Mouse (Mus musculus): ENCODE measurements around the gene Pdgfb. TPM values are rescaled to one million over a fixed set of nuclear protein-coding genes. Genes with fewer than 3 reads are reported as not detected.
A peak's percentile ranks its signal among the peaks of the same experiment; 100 is the strongest.

Pdgfb gene
- polyA plus RNA-seq, 1 experiment, result 14.5 TPM

- no peaks in the 10 kb centered on the region; the same call in 1 of the 2 replicates for H3K4me1 ChIP-seq (ENCODE audit: control insufficient read depth, insufficient read depth, insufficient read length)
- H3K27me3 ChIP-seq (ENCODE audit: control insufficient read depth, insufficient read depth, low read length), result no peaks in the 10 kb centered on the region
- TF ChIP-seq CTCF (IDR thresholded peaks at IDR 0.05; ENCODE audit: extremely low read depth, insufficient read depth, insufficient read length, insufficient replicate concordance), result no peak
- TF ChIP-seq POLR2A (IDR thresholded peaks at IDR 0.05; ENCODE audit: low read depth, low read length), result no peak
- 53% methylated on average over 5 of the region's 5 CpGs for WGBS
- H3K36me3 ChIP-seq (ENCODE audit: control insufficient read depth, insufficient read depth, low read length), result no peaks in the 10 kb centered on the region
- no peak overlapping the region for H3K4me3 ChIP-seq (ENCODE audit: extremely low read depth, insufficient read depth, insufficient read length)
- no peak overlapping the region for H3K27ac ChIP-seq (ENCODE audit: insufficient read depth, low read length)
- DNase-seq (ENCODE audit: low read depth in 1 of 2, low spot score in 2 of 2), result no peak
Observed at GRCm38 (mm10) chr15:80047973-80048372, 33.2 kb upstream of the Pdgfb start.

GRCm38 (mm10) chr15:80047242-80047641 lies 32.5 kb upstream of the Pdgfb start:
- no peaks in the 10 kb centered on the region; the same call in 1 of the 2 replicates for H3K4me1 ChIP-seq (ENCODE audit: control insufficient read depth, insufficient read depth, insufficient read length)
- H3K27me3 ChIP-seq (ENCODE audit: control insufficient read depth, insufficient read depth, low read length), result no peaks in the 10 kb centered on the region
- H3K4me3 ChIP-seq (ENCODE audit: extremely low read depth, insufficient read depth, insufficient read length), result no peak overlapping the region
- no peak for DNase-seq (ENCODE audit: low read depth in 1 of 2, low spot score in 2 of 2)
- no peaks in the 10 kb centered on the region for H3K36me3 ChIP-seq (ENCODE audit: control insufficient read depth, insufficient read depth, low read length)
- no peak overlapping the region for H3K27ac ChIP-seq (ENCODE audit: insufficient read depth, low read length)
- TF ChIP-seq CTCF (IDR thresholded peaks at IDR 0.05; ENCODE audit: extremely low read depth, insufficient read depth, insufficient read length, insufficient replicate concordance) (no peak), POLR2A (IDR thresholded peaks at IDR 0.05; ENCODE audit: low read depth, low read length) (no peak)
- WGBS, result 83% methylated on average over 2 of the region's 2 CpGs

GRCm38 (mm10) chr15:80045749-80046148 lies 31.0 kb upstream of the Pdgfb start:
- TF ChIP-seq POLR2A (IDR thresholded peaks at IDR 0.05; ENCODE audit: low read depth, low read length) (no peak), CTCF (IDR thresholded peaks at IDR 0.05; ENCODE audit: extremely low read depth, insufficient read depth, insufficient read length, insufficient replicate concordance) (no peak)
- 93% methylated on average over 2 of the region's 2 CpGs for WGBS
- no peak overlapping the region for H3K4me3 ChIP-seq (ENCODE audit: extremely low read depth, insufficient read depth, insufficient read length)

GRCm38 (mm10) chr15:80044249-80044648 lies 29.5 kb upstream of the Pdgfb start:
- 81% methylated on average over 10 of the region's 10 CpGs for WGBS
- no peaks in the 10 kb centered on the region for H3K36me3 ChIP-seq (ENCODE audit: control insufficient read depth, insufficient read depth, low read length)
- no peaks in the 10 kb centered on the region for H3K27me3 ChIP-seq (ENCODE audit: control insufficient read depth, insufficient read depth, low read length)
- no peak overlapping the region for H3K4me3 ChIP-seq (ENCODE audit: extremely low read depth, insufficient read depth, insufficient read length)
- no peaks in the 10 kb centered on the region for H3K4me1 ChIP-seq (ENCODE audit: control insufficient read depth, insufficient read depth, insufficient read length)
- DNase-seq (ENCODE audit: low read depth in 1 of 2, low spot score in 2 of 2), result no peak
- H3K27ac ChIP-seq (ENCODE audit: insufficient read depth, low read length), result no peak overlapping the region
- TF ChIP-seq CTCF (IDR thresholded peaks at IDR 0.05; ENCODE audit: extremely low read depth, insufficient read depth, insufficient read length, insufficient replicate concordance), result no peak
- no peak for TF ChIP-seq POLR2A (IDR thresholded peaks at IDR 0.05; ENCODE audit: low read depth, low read length)

More at GRCm38 (mm10) chr15:80045749-80046148, 31.0 kb upstream of the Pdgfb start:
- H3K4me1 ChIP-seq (ENCODE audit: control insufficient read depth, insufficient read depth, insufficient read length), result no peaks in the 10 kb centered on the region; the same call in 1 of the 2 replicates
- H3K36me3 ChIP-seq (ENCODE audit: control insufficient read depth, insufficient read depth, low read length), result no peaks in the 10 kb centered on the region
- no peak for DNase-seq (ENCODE audit: low read depth in 1 of 2, low spot score in 2 of 2)
- no peaks in the 10 kb centered on the region for H3K27me3 ChIP-seq (ENCODE audit: control insufficient read depth, insufficient read depth, low read length)
- H3K27ac ChIP-seq (ENCODE audit: insufficient read depth, low read length), result no peak overlapping the region

- WGBS, result 30% methylated on average over 4 of the region's 4 CpGs
- Histone ChIP-seq H3K4me3 (ENCODE audit: extremely low read depth, insufficient read depth, insufficient read length) (no peak overlapping the region; the same call in 1 of the 2 replicates), H3K27ac (ENCODE audit: insufficient read depth, low read length) (peak overlapping the region; percentile 66), H3K36me3 (ENCODE audit: control insufficient read depth, insufficient read depth, low read length) (no peaks in the 10 kb centered on the region), H3K27me3 (ENCODE audit: control insufficient read depth, insufficient read depth, low read length) (no peaks in the 10 kb centered on the region), H3K4me1 (ENCODE audit: control insufficient read depth, insufficient read depth, insufficient read length) (no peaks in the 10 kb centered on the region)
- DNase-seq (ENCODE audit: low read depth in 1 of 2, low spot score in 2 of 2), result no peak
- TF ChIP-seq POLR2A (IDR thresholded peaks at IDR 0.05; ENCODE audit: low read depth, low read length), result no peak
Observed at GRCm38 (mm10) chr15:80042152-80042551, 27.4 kb upstream of the Pdgfb start.

GRCm38 (mm10) chr15:80038110-80038391 lies 23.3 kb upstream of the Pdgfb start:
- Histone ChIP-seq H3K27me3 (ENCODE audit: control insufficient read depth, insufficient read depth, low read length) (no peaks in the 10 kb centered on the region), H3K27ac (ENCODE audit: insufficient read depth, low read length) (no peak overlapping the region)
- WGBS, result 80% methylated on average over 2 of the region's 2 CpGs

GRCm38 (mm10) chr15:80037255-80038109 lies 22.7 kb upstream of the Pdgfb start:
- 49% methylated on average over 11 of the region's 11 CpGs for WGBS
- H3K4me3 ChIP-seq (ENCODE audit: extremely low read depth, insufficient read depth, insufficient read length), result no peak overlapping the region
- DNase-seq (ENCODE audit: low read depth in 1 of 2, low spot score in 2 of 2), result no peak
- H3K27me3 ChIP-seq (ENCODE audit: control insufficient read depth, insufficient read depth, low read length), result no peaks in the 10 kb centered on the region
- no peaks in the 10 kb centered on the region for H3K4me1 ChIP-seq (ENCODE audit: control insufficient read depth, insufficient read depth, insufficient read length)
- no peaks in the 10 kb centered on the region for H3K36me3 ChIP-seq (ENCODE audit: control insufficient read depth, insufficient read depth, low read length)
- H3K27ac ChIP-seq (ENCODE audit: insufficient read depth, low read length), result no peak overlapping the region
- TF ChIP-seq CTCF (IDR thresholded peaks at IDR 0.05; ENCODE audit: extremely low read depth, insufficient read depth, insufficient read length, insufficient replicate concordance) (no peak), POLR2A (IDR thresholded peaks at IDR 0.05; ENCODE audit: low read depth, low read length) (no peak)

More at GRCm38 (mm10) chr15:80038110-80038391, 23.3 kb upstream of the Pdgfb start:
- no peak overlapping the region for H3K4me3 ChIP-seq (ENCODE audit: extremely low read depth, insufficient read depth, insufficient read length)
- TF ChIP-seq POLR2A (IDR thresholded peaks at IDR 0.05; ENCODE audit: low read depth, low read length) (no peak), CTCF (IDR thresholded peaks at IDR 0.05; ENCODE audit: extremely low read depth, insufficient read depth, insufficient read length, insufficient replicate concordance) (no peak)
- no peaks in the 10 kb centered on the region for H3K4me1 ChIP-seq (ENCODE audit: control insufficient read depth, insufficient read depth, insufficient read length)
- no peak for DNase-seq (ENCODE audit: low read depth in 1 of 2, low spot score in 2 of 2)
- H3K36me3 ChIP-seq (ENCODE audit: control insufficient read depth, insufficient read depth, low read length), result no peaks in the 10 kb centered on the region

Measured in spleen, adult 2 months (tissue).